Mouse (Mus musculus) brain, embryonic 14.5 days (tissue): ENCODE measurements around the gene Ppbp.

ENCODE experiments used
- CTCF ChIP-seq: fragments of 200-500 bp; IDR thresholded peaks from 2 replicates; pipeline ENCODE4 v1.5.1; 2012; ENCODE audit warnings: inconsistent platforms, mild to moderate bottlenecking, moderate library complexity, borderline replicate concordance; ENCODE audit not compliant: insufficient read depth, insufficient read length; ENCODE audit errors: extremely low read depth
- POLR2A ChIP-seq: fragments of 200-500 bp; IDR thresholded peaks from 2 replicates; pipeline ENCODE4 v1.6.1; 2012; ENCODE audit warnings: mild to moderate bottlenecking, inconsistent platforms, borderline replicate concordance; ENCODE audit not compliant: poor library complexity, insufficient read depth, insufficient read length, severe bottlenecking; ENCODE audit errors: extremely low read depth

DNA sequence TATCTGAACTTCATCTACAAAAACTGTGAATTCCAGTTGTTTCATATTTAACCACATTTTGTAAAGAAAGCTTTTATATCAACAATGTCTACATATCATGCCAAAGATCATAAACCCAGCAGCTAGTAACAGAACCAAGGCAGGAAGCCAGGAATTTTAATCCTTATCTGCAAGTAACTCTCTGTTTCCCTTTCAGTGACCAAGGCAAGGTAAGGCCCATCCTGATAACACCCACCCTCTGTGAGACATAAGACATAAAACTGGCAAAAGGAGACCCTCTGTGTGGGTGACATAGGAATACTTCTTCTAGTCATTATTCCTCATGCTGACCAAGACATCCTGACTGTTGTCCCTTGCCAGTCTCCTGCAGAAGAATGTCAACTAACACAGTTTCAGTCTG, 36.3 kb downstream of the Ppbp start:
- TF ChIP-seq CTCF (no peak), POLR2A (no peak)
